Mouse (Mus musculus) lung, embryonic 16.5 days (tissue): ENCODE measurements around the gene Tbc1d16. TPM values are rescaled to one million over a fixed set of nuclear protein-coding genes. Genes with fewer than 3 reads are reported as not detected.

Experiments
- ATAC-seq: fragments of 200-750 bp; cut with Nextera tagmentation; 2 replicates; pipeline ENCODE4 v1.8.0; 2017; ENCODE audit warnings: low read depth, mild to moderate bottlenecking, moderate library complexity
- H3K27ac ChIP-seq: fragments of 300-500 bp; sonication (generic); 2 replicates; pipeline ENCODE4 v1.5.1; 2014; ENCODE audit warnings: mild to moderate bottlenecking, control low read depth, low read length
- H3K27me3 ChIP-seq: fragments of 300-500 bp; sonication (generic); 2 replicates; pipeline ENCODE4 v1.6.1; 2014; ENCODE audit warnings: low read depth, low read length, mixed read lengths; ENCODE audit not compliant: control insufficient read depth, insufficient read depth
- H3K36me3 ChIP-seq: fragments of 300-500 bp; sonication (generic); 2 replicates; pipeline ENCODE4 v1.6.1; 2014; ENCODE audit warnings: low read length; ENCODE audit not compliant: control insufficient read depth, insufficient read depth
- H3K4me1 ChIP-seq: fragments of 300-500 bp; sonication (generic); replicated peaks from 2 replicates; pipeline ENCODE4 v1.6.1; 2014; ENCODE audit warnings: low read length, mixed read lengths; ENCODE audit not compliant: control insufficient read depth, insufficient read depth
- H3K4me2 ChIP-seq: fragments of 300-500 bp; sonication (generic); 2 replicates; pipeline ENCODE4 v1.6.1; 2014; ENCODE audit warnings: low read depth, low read length, control low read depth
- H3K4me3 ChIP-seq: fragments of 300-500 bp; sonication (generic); 2 replicates; pipeline ENCODE4 v1.5.1; 2014; ENCODE audit warnings: mild to moderate bottlenecking, low read length, control low read depth
- H3K9ac ChIP-seq: fragments of 300-500 bp; sonication (generic); 2 replicates; pipeline ENCODE4 v1.6.1; 2014; ENCODE audit warnings: low read length, control low read depth
- H3K9me3 ChIP-seq: fragments of 300-500 bp; sonication (generic); 2 replicates; pipeline ENCODE4 v1.6.1; 2016; ENCODE audit warnings: low read length; ENCODE audit not compliant: control insufficient read depth
- WGBS: fragments of 180-500 bp; shearing (Covaris S2); extraction: QIAGEN DNeasy Blood & Tissue Kit; methylation state at CpG from one replicate; pipeline ENCODE4 v1.1.7; 2014; 5-methylcytosine and 5-hydroxymethylcytosine counted together
- polyA plus RNA-seq: library from polyadenylated mRNA; unstranded; fragments of >200 nt; fragmentation: Nextera tagmentation; extraction: Ambion mirVana; gene quantifications from 2 replicates; pipeline ENCODE4 v1.2.1, GENCODE M21; 2015

The Tbc1d16 gene
- polyA plus RNA-seq, 1 experiment from 2014 or later = 19.4 TPM

DNA sequence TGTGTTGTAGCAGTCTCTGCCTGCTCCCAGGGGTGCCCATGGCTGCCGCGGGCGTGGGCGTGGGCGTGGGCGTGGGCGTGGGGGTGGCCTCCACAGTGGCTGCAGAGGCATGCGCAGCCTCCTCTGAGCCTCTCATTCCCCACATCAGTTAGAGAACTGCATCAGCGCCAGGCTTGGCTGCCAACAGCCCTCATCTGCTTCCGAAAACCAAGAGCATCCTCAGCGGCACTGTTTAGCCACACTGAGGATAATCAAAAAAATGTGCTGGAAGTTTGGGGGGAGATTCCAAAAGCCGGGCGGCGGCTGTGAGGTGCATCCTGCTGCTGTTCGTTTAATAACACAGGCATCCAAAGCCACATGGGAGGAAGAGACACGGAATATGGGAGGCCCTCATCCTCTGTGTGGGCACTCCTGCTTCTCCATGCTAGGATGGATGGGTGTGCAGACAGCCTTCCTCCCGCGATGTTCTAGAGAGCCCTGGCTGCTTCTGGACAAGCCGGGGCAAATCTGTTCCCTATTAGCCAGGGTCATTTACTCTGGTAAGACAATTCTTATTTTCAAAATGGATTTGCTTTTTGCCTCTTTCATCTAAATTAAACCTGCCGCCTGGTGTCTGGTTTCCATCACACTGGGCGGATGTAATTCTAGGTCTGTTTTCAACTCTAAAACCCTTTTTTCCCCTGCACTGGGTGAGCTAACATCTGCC lies 16.5 kb downstream of the Tbc1d16 start:
- ATAC-seq = no peak
- 89% methylated on average over 21 of the region's 21 CpGs for WGBS
- no peak overlapping the region for H3K9ac ChIP-seq
- no peaks in the 10 kb centered on the region for H3K9me3 ChIP-seq
- no peak overlapping the region for H3K4me3 ChIP-seq
- H3K27me3 ChIP-seq = no peaks in the 10 kb centered on the region
- peaks cover 46% of the 10 kb centered on the region for H3K4me1 ChIP-seq
- H3K4me2 ChIP-seq = no peak overlapping the region
- H3K27ac ChIP-seq = no peak overlapping the region
- H3K36me3 ChIP-seq = peaks cover 9% of the 10 kb centered on the region

- no peaks in the 10 kb centered on the region for H3K27me3 ChIP-seq
- H3K9me3 ChIP-seq = no peaks in the 10 kb centered on the region
- H3K4me1 ChIP-seq = peaks cover 35% of the 10 kb centered on the region
- H3K27ac ChIP-seq = peak overlapping the region; percentile 57
- H3K36me3 ChIP-seq = peaks cover 11% of the 10 kb centered on the region
- H3K9ac ChIP-seq = no peak overlapping the region
- 52% methylated on average over 32 of the region's 32 CpGs for WGBS
- no peak overlapping the region for H3K4me3 ChIP-seq
- H3K4me2 ChIP-seq = peak overlapping the region; percentile 31
- ATAC-seq = no peak
Observed at GRCm38 (mm10) chr11:119210321-119211100, 17.8 kb downstream of the Tbc1d16 start.

GRCm38 (mm10) chr11:119209371-119210025 lies 18.8 kb downstream of the Tbc1d16 start:
- no peak overlapping the region for H3K4me3 ChIP-seq
- peak; percentile 87 for ATAC-seq
- WGBS = 59% methylated on average over 10 of the region's 10 CpGs
- no peaks in the 10 kb centered on the region for H3K9me3 ChIP-seq
- H3K9ac ChIP-seq = no peak overlapping the region
- no peak overlapping the region for H3K4me2 ChIP-seq
- H3K27ac ChIP-seq = peak overlapping the region; percentile 57; the same call in 1 of the 2 replicates
- no peaks in the 10 kb centered on the region for H3K27me3 ChIP-seq
- H3K36me3 ChIP-seq = peaks cover 11% of the 10 kb centered on the region
- peaks cover 26% of the 10 kb centered on the region for H3K4me1 ChIP-seq

DNA sequence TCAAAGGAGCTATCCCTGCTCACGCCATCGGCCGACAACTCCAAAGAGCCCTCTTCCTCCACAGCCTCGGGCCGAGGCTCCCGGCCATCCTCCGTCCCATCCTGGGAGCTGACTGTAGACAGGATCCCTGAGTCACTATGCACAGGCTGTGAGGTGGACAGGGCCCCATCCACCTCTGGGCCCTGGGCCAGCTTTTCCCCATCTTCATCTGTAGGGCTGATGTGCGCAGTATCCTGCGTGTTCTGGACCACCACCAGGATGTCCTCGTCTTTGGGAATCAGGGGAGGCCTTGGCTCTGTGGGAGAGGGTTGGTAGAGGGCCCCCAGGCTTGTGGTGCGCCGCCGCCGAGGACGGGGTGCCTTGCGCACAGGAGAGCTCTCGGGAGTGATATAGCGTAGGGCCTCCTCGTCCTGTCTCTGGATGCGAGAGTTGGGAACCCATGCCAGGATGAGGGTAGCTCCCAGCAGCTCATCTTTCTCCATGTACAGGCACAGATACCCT lies 19.4 kb downstream of the Tbc1d16 start:
- no peak for ATAC-seq
- Histone ChIP-seq H3K27me3 (no peaks in the 10 kb centered on the region), H3K36me3 (peaks cover 11% of the 10 kb centered on the region), H3K4me2 (no peak overlapping the region), H3K9me3 (no peaks in the 10 kb centered on the region), H3K4me3 (no peak overlapping the region), H3K4me1 (peaks cover 21% of the 10 kb centered on the region), H3K9ac (no peak overlapping the region), H3K27ac (no peak overlapping the region)
- 92% methylated on average over 20 of the region's 20 CpGs for WGBS

GRCm38 (mm10) chr11:119207986-119208385 lies 20.3 kb downstream of the Tbc1d16 start:
- Histone ChIP-seq H3K4me1 (peaks cover 15% of the 10 kb centered on the region), H3K4me3 (no peak overlapping the region), H3K27ac (no peak overlapping the region), H3K9me3 (no peaks in the 10 kb centered on the region), H3K9ac (no peak overlapping the region), H3K4me2 (no peak overlapping the region), H3K27me3 (no peaks in the 10 kb centered on the region), H3K36me3 (peaks cover 14% of the 10 kb centered on the region)
- no peak for ATAC-seq
- WGBS = 83% methylated on average over 6 of the region's 6 CpGs

GRCm38 (mm10) chr11:119206562-119206961 lies 21.7 kb downstream of the Tbc1d16 start:
- no peaks in the 10 kb centered on the region for H3K27me3 ChIP-seq
- H3K9me3 ChIP-seq = no peaks in the 10 kb centered on the region

GRCm38 (mm10) chr11:119205738-119206137 lies 22.6 kb downstream of the Tbc1d16 start:
- H3K9ac ChIP-seq = no peak overlapping the region
- WGBS = 85% methylated on average over 10 of the region's 10 CpGs
- H3K36me3 ChIP-seq = peaks cover 14% of the 10 kb centered on the region
- no peak overlapping the region for H3K27ac ChIP-seq
- H3K27me3 ChIP-seq = no peaks in the 10 kb centered on the region
- no peak overlapping the region for H3K4me3 ChIP-seq
- H3K4me1 ChIP-seq = peaks cover 13% of the 10 kb centered on the region
- no peak for ATAC-seq
- no peaks in the 10 kb centered on the region for H3K9me3 ChIP-seq
- H3K4me2 ChIP-seq = no peak overlapping the region

More at GRCm38 (mm10) chr11:119206562-119206961, 21.7 kb downstream of the Tbc1d16 start:
- no peak overlapping the region for H3K27ac ChIP-seq
- peaks cover 13% of the 10 kb centered on the region for H3K4me1 ChIP-seq
- H3K9ac ChIP-seq = no peak overlapping the region
- no peak for ATAC-seq
- WGBS = 32% methylated on average over 5 of the region's 5 CpGs
- H3K36me3 ChIP-seq = peaks cover 14% of the 10 kb centered on the region
- no peak overlapping the region for H3K4me2 ChIP-seq
- no peak overlapping the region for H3K4me3 ChIP-seq

GRCm38 (mm10) chr11:119203423-119203822 lies 24.9 kb downstream of the Tbc1d16 start:
- peak; percentile 23; the same call in 1 of the 2 replicates for ATAC-seq
- WGBS = 41% methylated on average over 5 of the region's 5 CpGs
- H3K4me3 ChIP-seq = no peak overlapping the region
- H3K4me2 ChIP-seq = no peak overlapping the region
- no peak overlapping the region for H3K27ac ChIP-seq
- H3K27me3 ChIP-seq = no peaks in the 10 kb centered on the region
- H3K9me3 ChIP-seq = no peaks in the 10 kb centered on the region
- H3K4me1 ChIP-seq = peaks cover under 1% of the 10 kb centered on the region; the same call in 1 of the 2 replicates
- H3K36me3 ChIP-seq = peaks cover 11% of the 10 kb centered on the region
- H3K9ac ChIP-seq = no peak overlapping the region

DNA sequence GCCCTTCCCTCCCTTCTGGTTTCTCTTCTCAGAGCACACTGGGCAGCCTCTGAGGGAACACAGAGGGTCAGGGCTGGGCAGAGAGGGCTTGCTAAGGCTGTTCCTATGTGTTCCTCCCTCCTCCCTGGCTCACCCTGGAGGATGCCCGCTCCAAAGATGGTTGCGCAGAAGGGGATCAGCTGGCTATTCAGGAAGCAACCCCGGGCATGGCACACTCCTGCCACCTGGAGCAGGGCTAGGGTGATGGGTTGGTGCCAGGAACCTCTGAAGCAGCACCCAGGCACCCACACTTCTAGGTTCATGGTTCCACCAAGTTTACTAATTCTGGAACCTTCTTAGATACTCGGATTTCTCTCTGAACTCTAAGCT lies 29.1 kb downstream of the Tbc1d16 start:
- H3K4me1 ChIP-seq = peaks cover 3% of the 10 kb centered on the region; the same call in 1 of the 2 replicates
- H3K4me2 ChIP-seq = no peak overlapping the region
- H3K27me3 ChIP-seq = no peaks in the 10 kb centered on the region
- H3K9ac ChIP-seq = no peak overlapping the region
- peaks cover 2% of the 10 kb centered on the region; the same call in 1 of the 2 replicates for H3K36me3 ChIP-seq
- 80% methylated on average over 4 of the region's 4 CpGs for WGBS
- H3K27ac ChIP-seq = no peak overlapping the region
- ATAC-seq = no peak
- no peak overlapping the region for H3K4me3 ChIP-seq
- no peaks in the 10 kb centered on the region for H3K9me3 ChIP-seq
